Comparison of ENCODE assay signal across 18 mouse cellular contexts in genomic region chr1:137670650-137671049, GRCm38 (mm10).
DNase-seq lines count a peak whose midpoint lies in the region; ATAC-seq lines count a peak whose summit lies in the region.
"Had no signal": no experiment of that assay in that cellular context is flagged by ENCODE, and none has a peak within 500 bp of the region (broad histone marks: within the 10 kb centered on the region; RNA-seq: fewer than 3 reads in every experiment).

No protein-coding gene starts in this region.

- no peaks in the 10 kb centered on the region for H3K36me3 ChIP-seq in heart, embryonic 11.5 days (ENCODE audit: control insufficient read depth, insufficient read depth, low read length)
- H3K36me3 ChIP-seq in limb, embryonic 11.5 days (ENCODE audit: control insufficient read depth, insufficient read depth, low read length) = no peaks in the 10 kb centered on the region
- no peaks in the 10 kb centered on the region for H3K36me3 ChIP-seq in limb, embryonic 10.5 days
- H3K36me3 ChIP-seq: embryonic facial prominence, embryonic 12.5 days; liver, embryonic 13.5 days; neural tube, embryonic 12.5 days had no signal

- WGBS in heart, embryonic 11.5 days (ENCODE audit: insufficient replicate concordance) = 71% methylated on average over 5 of the region's 5 CpGs
- WGBS in limb, embryonic 11.5 days = 83% methylated on average over 5 of the region's 5 CpGs
- 91% methylated on average over 5 of the region's 5 CpGs for WGBS in limb, embryonic 10.5 days

- DNase-seq in adrenal gland, postnatal 10 days = peak; percentile 7
- DNase-seq in adrenal gland, postnatal 25 days = no peak
- peak; percentile 86 for DNase-seq in heart, adult 11 months
- no peak for DNase-seq in limb, embryonic 11.5 days (ENCODE audit: low spot score)
- no peak for DNase-seq in limb, embryonic 10.5 days (ENCODE audit: low spot score)
- peak; percentile 35 for DNase-seq in heart, postnatal 4 days
- DNase-seq in kidney, postnatal 25 days = no peak
- DNase-seq: cerebellum, adult 18-20 months; liver, embryonic 13.5 days had no signal

- no peak overlapping the region for H3K4me2 ChIP-seq in heart, embryonic 11.5 days
- H3K4me2 ChIP-seq in limb, embryonic 11.5 days (ENCODE audit: low read depth, severe bottlenecking) = no peak overlapping the region
- H3K4me2 ChIP-seq: embryonic facial prominence, embryonic 12.5 days; liver, embryonic 13.5 days; neural tube, embryonic 12.5 days had no signal

- no peak overlapping the region for H3K9ac ChIP-seq in heart, embryonic 11.5 days (ENCODE audit: low read depth, low read length)
- no peak overlapping the region for H3K9ac ChIP-seq in limb, embryonic 11.5 days (ENCODE audit: low read length)
- H3K9ac ChIP-seq: embryonic facial prominence, embryonic 12.5 days; liver, embryonic 13.5 days; neural tube, embryonic 12.5 days had no signal

- H3K27ac ChIP-seq in heart, embryonic 11.5 days (ENCODE audit: low read depth, low read length) = no peak overlapping the region
- H3K27ac ChIP-seq in limb, embryonic 11.5 days (replicated peaks; ENCODE audit: low read depth, low read length) = peak overlapping the region; percentile 42; the same call in 1 of the 2 replicates
- no peak overlapping the region for H3K27ac ChIP-seq in limb, embryonic 10.5 days
- H3K27ac ChIP-seq: embryonic facial prominence, embryonic 12.5 days; liver, embryonic 13.5 days; neural tube, embryonic 12.5 days; stomach, postnatal 0 days had no signal

- H3K4me1 ChIP-seq in heart, embryonic 11.5 days (ENCODE audit: control insufficient read depth, insufficient read depth, low read length) = no peaks in the 10 kb centered on the region
- H3K4me1 ChIP-seq in limb, embryonic 11.5 days (ENCODE audit: control insufficient read depth, insufficient read depth, low read length) = 0 out of 2 replicates have a peak, but pooled peaks cover 3% of the 10 kb centered on the region
- H3K4me1 ChIP-seq in limb, embryonic 10.5 days = 0 out of 2 replicates have a peak, but pooled peaks cover 3% of the 10 kb centered on the region
- H3K4me1 ChIP-seq: embryonic facial prominence, embryonic 12.5 days; liver, embryonic 13.5 days; neural tube, embryonic 12.5 days had no signal

- H3K4me3 ChIP-seq in heart, embryonic 11.5 days (ENCODE audit: low read depth, low read length) = no peak overlapping the region
- H3K4me3 ChIP-seq in limb, embryonic 11.5 days (ENCODE audit: low read depth, low read length) = no peak overlapping the region
- no peak overlapping the region for H3K4me3 ChIP-seq in limb, embryonic 10.5 days
- H3K4me3 ChIP-seq: embryonic facial prominence, embryonic 12.5 days; liver, embryonic 13.5 days; neural tube, embryonic 12.5 days had no signal

- no peaks in the 10 kb centered on the region for H3K27me3 ChIP-seq in heart, embryonic 11.5 days (ENCODE audit: control insufficient read depth, insufficient read depth, low read length)
- H3K27me3 ChIP-seq in limb, embryonic 11.5 days (ENCODE audit: control insufficient read depth, insufficient read depth, low read length) = no peaks in the 10 kb centered on the region
- no peaks in the 10 kb centered on the region for H3K27me3 ChIP-seq in limb, embryonic 10.5 days (ENCODE audit: low read depth, poor library complexity, severe bottlenecking)
- H3K27me3 ChIP-seq: embryonic facial prominence, embryonic 12.5 days; liver, embryonic 13.5 days; neural tube, embryonic 12.5 days had no signal

- no peak for ATAC-seq in heart, embryonic 11.5 days (replicated peaks; ENCODE audit: insufficient number of reproducible peaks, low FRiP score, low TSS enrichment)
- no peak for ATAC-seq in limb, embryonic 11.5 days (ENCODE audit: insufficient number of reproducible peaks, low FRiP score, low TSS enrichment, low read depth)
- ATAC-seq: CD4-positive, CD25-positive, alpha-beta regulatory T cell, adult 4 months; forebrain, embryonic 16.5 days; hindbrain, embryonic 16.5 days; intestine, postnatal 0 days; lung, postnatal 0 days had no signal

- H3K9me3 ChIP-seq in heart, embryonic 11.5 days (replicated peaks; ENCODE audit: control insufficient read depth, low read length) = no peaks in the 10 kb centered on the region
- no peaks in the 10 kb centered on the region for H3K9me3 ChIP-seq in limb, embryonic 11.5 days (ENCODE audit: control insufficient read depth, low read length)
- H3K9me3 ChIP-seq in limb, embryonic 10.5 days (replicated peaks) = no peaks in the 10 kb centered on the region
- H3K9me3 ChIP-seq: embryonic facial prominence, embryonic 12.5 days; liver, embryonic 13.5 days; neural tube, embryonic 12.5 days had no signal

Comparison
In these comparisons a context has a peak if more than half of its experiments do, and no peak if none do; other contexts are left out.
1. DNase-seq: peak in adrenal gland, postnatal 10 days (single experiment), heart, adult 11 months (single experiment) and heart, postnatal 4 days (single experiment); none in adrenal gland, postnatal 25 days (single experiment), limb, embryonic 11.5 days (single experiment), limb, embryonic 10.5 days (single experiment) and kidney, postnatal 25 days (0 of 2).